Mouse (Mus musculus) embryonic facial prominence, embryonic 14.5 days (tissue): ENCODE measurements around the gene B4gat1. TPM values are rescaled to one million over a fixed set of nuclear protein-coding genes. Genes with fewer than 3 reads are reported as not detected.

Experiments
- ATAC-seq: fragments of 200-750 bp; cut with Nextera tagmentation; 2 replicates; pipeline ENCODE4 v1.8.0; 2017; ENCODE audit warnings: low read depth, moderate number of reproducible peaks, moderate TSS enrichment
- DNase-seq: peaks from one replicate; pipeline ENCODE4 v3.0.0-alpha.2; 2015; ENCODE audit warnings: low spot score
- H3K27ac ChIP-seq: fragments of 300-500 bp; sonication (generic); replicated peaks from 2 replicates; pipeline ENCODE4 v1.5.1; 2014; ENCODE audit warnings: low read depth, mild to moderate bottlenecking, low read length, moderate library complexity
- H3K27me3 ChIP-seq: fragments of 300-500 bp; sonication (generic); replicated peaks from 2 replicates; pipeline ENCODE4 v1.6.1; 2014; ENCODE audit warnings: low read length; ENCODE audit not compliant: control insufficient read depth, insufficient read depth
- H3K36me3 ChIP-seq: fragments of 300-500 bp; sonication (generic); 2 replicates; pipeline ENCODE4 v1.6.1; 2014; ENCODE audit warnings: low read length, mixed read lengths; ENCODE audit not compliant: control insufficient read depth, insufficient read depth
- H3K4me1 ChIP-seq: fragments of 300-500 bp; sonication (generic); 2 replicates; pipeline ENCODE4 v1.6.1; 2014; ENCODE audit warnings: antibody characterized with exemption, low read length; ENCODE audit not compliant: control insufficient read depth, insufficient read depth
- H3K4me2 ChIP-seq: fragments of 300-500 bp; sonication (generic); 2 replicates; pipeline ENCODE4 v1.6.1; 2014; ENCODE audit warnings: low read depth, mild to moderate bottlenecking, low read length, moderate library complexity, mixed read lengths
- H3K4me3 ChIP-seq: fragments of 300-500 bp; sonication (generic); 2 replicates; pipeline ENCODE4 v1.5.1; 2014; ENCODE audit warnings: low read depth, mild to moderate bottlenecking, low read length
- H3K9ac ChIP-seq: fragments of 300-500 bp; sonication (generic); 2 replicates; pipeline ENCODE4 v1.6.1; 2014; ENCODE audit warnings: low read depth, mild to moderate bottlenecking, low read length, moderate library complexity, mixed read lengths
- H3K9me3 ChIP-seq: fragments of 300-500 bp; sonication (generic); 2 replicates; pipeline ENCODE4 v1.6.1; 2016; ENCODE audit warnings: low read length; ENCODE audit not compliant: control insufficient read depth
- WGBS: fragments of 180-500 bp; shearing (Covaris S2); extraction: QIAGEN DNeasy Blood & Tissue Kit; methylation state at CpG from one replicate; pipeline ENCODE4 v1.1.7; 2014; 5-methylcytosine and 5-hydroxymethylcytosine counted together
- polyA plus RNA-seq: library from polyadenylated mRNA; unstranded; fragments of >200 nt; fragmentation: Nextera tagmentation; extraction: Ambion mirVana; gene quantifications from 2 replicates; pipeline ENCODE4 v1.2.1, GENCODE M21; 2014

Gene B4gat1
- polyA plus RNA-seq, 1 experiment from 2014 or later, result 42.9 TPM

DNA sequence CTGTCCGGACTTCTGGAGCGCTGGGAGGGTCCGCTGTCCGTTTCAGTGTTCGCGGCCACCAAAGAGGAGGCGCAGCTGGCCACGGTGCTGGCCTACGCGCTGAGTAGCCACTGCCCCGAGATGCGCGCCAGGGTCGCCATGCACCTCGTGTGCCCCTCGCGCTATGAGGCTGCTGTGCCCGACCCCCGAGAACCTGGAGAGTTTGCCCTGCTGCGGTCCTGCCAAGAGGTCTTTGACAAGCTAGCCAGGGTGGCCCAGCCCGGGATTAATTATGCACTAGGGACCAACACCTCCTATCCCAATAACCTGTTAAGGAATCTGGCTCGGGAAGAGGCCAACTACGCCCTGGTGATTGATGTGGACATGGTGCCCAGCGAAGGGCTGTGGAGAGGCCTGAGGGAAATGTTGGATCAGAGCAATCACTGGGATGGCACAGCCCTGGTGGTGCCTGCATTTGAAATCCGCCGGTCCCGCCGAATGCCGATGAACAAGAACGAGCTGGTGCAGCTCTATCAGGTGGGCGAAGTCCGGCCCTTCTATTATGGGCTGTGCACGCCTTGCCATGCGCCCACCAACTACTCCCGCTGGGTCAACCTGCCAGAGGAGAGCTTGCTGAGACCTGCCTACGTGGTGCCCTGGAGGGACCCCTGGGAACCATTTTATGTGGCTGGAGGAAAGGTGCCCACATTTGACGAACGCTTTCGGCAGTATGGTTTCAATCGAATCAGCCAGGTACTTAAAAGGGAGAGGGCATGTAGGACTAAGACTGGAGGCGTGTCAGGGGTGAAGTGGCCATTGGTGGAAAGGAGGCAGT lies 882 bp downstream of the B4gat1 start:
- Histone ChIP-seq H3K4me1 (peaks cover 21% of the 10 kb centered on the region), H3K36me3 (peaks cover 18% of the 10 kb centered on the region; the same call in 1 of the 2 replicates), H3K4me3 (peak overlapping the region; percentile 87), H3K27ac (peak overlapping the region; percentile 73), H3K27me3 (no peaks in the 10 kb centered on the region), H3K4me2 (peak overlapping the region; percentile 99), H3K9ac (peak overlapping the region; percentile 90), H3K9me3 (no peaks in the 10 kb centered on the region)
- ATAC-seq, result no peak
- no peak for DNase-seq
- 14% methylated on average over 40 of the region's 41 CpGs for WGBS

GRCm38 (mm10) chr19:5040862-5041523 lies 2.4 kb downstream of the B4gat1 start, which contains the start of gene Brms1:
Gene Brms1, plus strand, starts transcription at chr19:5041354.
- DNase-seq, result peak; percentile 97
- WGBS, result 8% methylated on average over 36 of the region's 40 CpGs
- Histone ChIP-seq H3K4me2 (peak within 1 kb of the TSS; percentile 99), H3K36me3 (peaks cover 20% of the 10 kb centered on the region; the same call in 1 of the 2 replicates), H3K4me3 (peak within 1 kb of the TSS; percentile 87), H3K27ac (peak within 1 kb of the TSS; percentile 49), H3K4me1 (peaks cover 21% of the 10 kb centered on the region), H3K9me3 (no peaks in the 10 kb centered on the region), H3K27me3 (no peaks in the 10 kb centered on the region), H3K9ac (peak within 1 kb of the TSS; percentile 90)
- ATAC-seq, result peak; percentile 75

- no peak for ATAC-seq
Observed at GRCm38 (mm10) chr19:5041588-5041987, 3.0 kb downstream of the B4gat1 start.

GRCm38 (mm10) chr19:5045531-5045930 lies 6.9 kb downstream of the B4gat1 start:
- Histone ChIP-seq H3K9ac (no peak overlapping the region), H3K27ac (no peak overlapping the region), H3K4me2 (no peak overlapping the region), H3K4me1 (peaks cover 13% of the 10 kb centered on the region), H3K36me3 (peaks cover 49% of the 10 kb centered on the region), H3K27me3 (no peaks in the 10 kb centered on the region), H3K9me3 (no peaks in the 10 kb centered on the region), H3K4me3 (no peak overlapping the region)
- DNase-seq (no peak), ATAC-seq (no peak)
- WGBS, result 84% methylated on average over 4 of the region's 4 CpGs

More at GRCm38 (mm10) chr19:5041588-5041987, 3.0 kb downstream of the B4gat1 start:
- peak overlapping the region; percentile 87 for H3K4me3 ChIP-seq
- peaks cover 26% of the 10 kb centered on the region; the same call in 1 of the 2 replicates for H3K36me3 ChIP-seq
- WGBS, result 2% methylated on average over 16 of the region's 16 CpGs
- H3K9ac ChIP-seq, result peak overlapping the region; percentile 85
- H3K27me3 ChIP-seq, result no peaks in the 10 kb centered on the region
- H3K9me3 ChIP-seq, result no peaks in the 10 kb centered on the region
- H3K4me2 ChIP-seq, result peak overlapping the region; percentile 99
- no peak for DNase-seq
- H3K4me1 ChIP-seq, result peaks cover 21% of the 10 kb centered on the region
- peak overlapping the region; percentile 49 for H3K27ac ChIP-seq

GRCm38 (mm10) chr19:5048138-5049056 lies 9.8 kb downstream of the B4gat1 start:
- Histone ChIP-seq H3K4me3 (no peak overlapping the region), H3K9ac (no peak overlapping the region), H3K4me2 (no peak overlapping the region), H3K9me3 (no peaks in the 10 kb centered on the region), H3K27ac (no peak overlapping the region), H3K27me3 (peaks cover 26% of the 10 kb centered on the region), H3K36me3 (peaks cover 37% of the 10 kb centered on the region), H3K4me1 (peaks cover 13% of the 10 kb centered on the region)
- WGBS, result 83% methylated on average over 11 of the region's 14 CpGs
- no peak for ATAC-seq
- no peak for DNase-seq

DNA sequence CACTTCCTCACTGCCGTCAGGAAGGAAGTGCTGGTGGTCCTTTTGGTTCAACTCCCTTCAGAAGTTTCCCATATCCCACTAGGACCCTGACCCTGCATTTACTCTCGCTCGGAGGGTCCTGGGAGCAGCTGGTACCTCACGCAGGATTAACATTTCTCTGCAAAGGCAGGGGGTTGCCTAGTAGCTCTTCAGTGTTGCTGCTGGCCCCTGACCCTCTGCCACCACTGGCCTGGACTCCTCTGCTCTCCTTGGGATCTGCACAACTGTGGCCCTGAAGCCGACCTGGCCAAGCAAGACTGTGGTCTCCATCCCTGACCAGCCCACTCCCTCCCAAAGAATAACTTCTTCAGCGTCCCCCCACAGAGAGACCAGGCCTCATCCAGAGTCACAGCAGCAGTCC lies 10.7 kb downstream of the B4gat1 start:
- no peaks in the 10 kb centered on the region for H3K9me3 ChIP-seq
- no peak overlapping the region for H3K27ac ChIP-seq
- H3K27me3 ChIP-seq, result peaks cover 33% of the 10 kb centered on the region
- H3K4me3 ChIP-seq, result no peak overlapping the region
- peaks cover 13% of the 10 kb centered on the region for H3K4me1 ChIP-seq
- peaks cover 31% of the 10 kb centered on the region for H3K36me3 ChIP-seq
- no peak for DNase-seq
- no peak overlapping the region for H3K9ac ChIP-seq
- WGBS, result 82% methylated on average over 6 of the region's 6 CpGs
- ATAC-seq, result no peak
- no peak overlapping the region for H3K4me2 ChIP-seq

GRCm38 (mm10) chr19:5050047-5050905 lies 11.7 kb downstream of the B4gat1 start, which contains the start of gene Rin1:
Gene Rin1, plus strand, starts transcription at chr19:5050481.
- H3K27ac ChIP-seq, result no peak within 1 kb of the TSS

More at GRCm38 (mm10) chr19:5050047-5050905, 11.7 kb downstream of the B4gat1 start, which contains the start of gene Rin1:
- H3K4me2 ChIP-seq, result peak within 1 kb of the TSS; percentile 40
- no peaks in the 10 kb centered on the region for H3K9me3 ChIP-seq
- H3K27me3 ChIP-seq, result peaks cover 33% of the 10 kb centered on the region
- H3K9ac ChIP-seq, result peak within 1 kb of the TSS; percentile 2; the same call in 1 of the 2 replicates
- H3K36me3 ChIP-seq, result peaks cover 31% of the 10 kb centered on the region
- 15% methylated on average over 14 of the region's 14 CpGs for WGBS
- peak; percentile 23 for ATAC-seq
- peak within 1 kb of the TSS; percentile 17; the same call in 1 of the 2 replicates for H3K4me3 ChIP-seq
- peak; percentile 75 for DNase-seq
- H3K4me1 ChIP-seq, result peaks cover 13% of the 10 kb centered on the region
